Mouse (Mus musculus) heart, embryonic 16.5 days (tissue): ENCODE measurements around the gene Krtcap3. TPM values are rescaled to one million over a fixed set of nuclear protein-coding genes. Genes with fewer than 3 reads are reported as not detected.

Experiments
- ATAC-seq: fragments of 200-750 bp; cut with Nextera tagmentation; replicated peaks from 2 replicates; pipeline ENCODE4 v1.8.0; 2017; ENCODE audit warnings: moderate number of reproducible peaks; ENCODE audit not compliant: insufficient read depth, low FRiP score; ENCODE audit errors: extremely low read depth
- H3K27ac ChIP-seq: fragments of 300-500 bp; sonication (generic); 2 replicates; pipeline ENCODE4 v1.5.1; 2014; ENCODE audit warnings: mild to moderate bottlenecking, low read length, control low read depth, moderate library complexity
- H3K27me3 ChIP-seq: fragments of 300-500 bp; sonication (generic); 2 replicates; pipeline ENCODE4 v1.6.1; 2014; ENCODE audit warnings: low read length, mixed read lengths; ENCODE audit not compliant: control insufficient read depth, insufficient read depth
- H3K36me3 ChIP-seq: fragments of 300-500 bp; sonication (generic); 2 replicates; pipeline ENCODE4 v1.6.1; 2014; ENCODE audit not compliant: control insufficient read depth, insufficient read depth
- H3K4me1 ChIP-seq: fragments of 300-500 bp; sonication (generic); 2 replicates; pipeline ENCODE4 v1.6.1; 2014; ENCODE audit warnings: low read length, mixed read lengths; ENCODE audit not compliant: control insufficient read depth, insufficient read depth
- H3K4me2 ChIP-seq: fragments of 300-500 bp; sonication (generic); 2 replicates; pipeline ENCODE4 v1.6.1; 2014; ENCODE audit warnings: low read depth, mild to moderate bottlenecking, control low read depth, low read length
- H3K4me3 ChIP-seq: fragments of 300-500 bp; sonication (generic); 2 replicates; pipeline ENCODE4 v1.5.1; 2014; ENCODE audit warnings: mild to moderate bottlenecking, control low read depth, low read length
- H3K9ac ChIP-seq: fragments of 300-500 bp; sonication (generic); 2 replicates; pipeline ENCODE4 v1.6.1; 2014; ENCODE audit warnings: low read length, control low read depth
- H3K9me3 ChIP-seq: fragments of 300-500 bp; sonication (generic); replicated peaks from 2 replicates; pipeline ENCODE4 v1.6.1; 2016; ENCODE audit warnings: low read length; ENCODE audit not compliant: control insufficient read depth
- WGBS: fragments of 180-500 bp; shearing (Covaris S2); extraction: QIAGEN DNeasy Blood & Tissue Kit; methylation state at CpG from one replicate; pipeline ENCODE4 v1.1.7; 2014; 5-methylcytosine and 5-hydroxymethylcytosine counted together
- polyA plus RNA-seq: library from polyadenylated mRNA; unstranded; fragments of >200 nt; fragmentation: Nextera tagmentation; extraction: Ambion mirVana; gene quantifications from 2 replicates; pipeline ENCODE4 v1.2.1, GENCODE M21; 2015

Gene Krtcap3
- polyA plus RNA-seq, 1 experiment from 2014 or later, result 5.4 TPM

DNA sequence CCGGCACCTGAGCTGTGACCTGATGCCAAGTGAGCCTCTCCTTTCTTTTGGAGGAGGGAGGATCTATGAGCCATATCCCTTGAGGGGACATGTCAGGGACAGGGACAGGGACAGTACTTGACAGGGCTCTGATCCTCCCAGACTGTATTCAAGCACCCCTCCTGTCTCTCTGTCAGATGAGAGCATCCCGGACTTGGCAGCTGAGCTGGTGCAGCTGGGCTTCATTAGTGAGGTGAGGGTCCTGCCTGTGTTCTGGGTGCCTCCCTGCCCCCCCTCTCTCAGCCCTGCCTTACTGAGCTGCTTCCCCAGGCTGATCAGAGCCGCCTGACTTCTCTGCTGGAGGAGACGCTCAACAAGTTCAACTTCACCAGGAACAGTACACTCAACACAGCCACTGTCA lies 775 bp upstream of the Krtcap3 start:
- no peak for ATAC-seq
- Histone ChIP-seq H3K4me2 (no peak overlapping the region), H3K9ac (no peak overlapping the region), H3K36me3 (peaks cover 55% of the 10 kb centered on the region), H3K9me3 (no peaks in the 10 kb centered on the region), H3K27ac (no peak overlapping the region), H3K27me3 (no peaks in the 10 kb centered on the region), H3K4me3 (no peak overlapping the region), H3K4me1 (peaks cover 12% of the 10 kb centered on the region)
- 57% methylated on average over 4 of the region's 4 CpGs for WGBS

GRCm38 (mm10) chr5:31252151-31252550 lies 660 bp downstream of the Krtcap3 start:
- no peak overlapping the region for H3K27ac ChIP-seq
- H3K27me3 ChIP-seq, result no peaks in the 10 kb centered on the region
- WGBS, result 63% methylated on average over 10 of the region's 10 CpGs
- H3K9ac ChIP-seq, result peak overlapping the region; percentile 58
- ATAC-seq, result no peak
- peaks cover 46% of the 10 kb centered on the region for H3K36me3 ChIP-seq
- peaks cover 12% of the 10 kb centered on the region for H3K4me1 ChIP-seq
- no peaks in the 10 kb centered on the region for H3K9me3 ChIP-seq
- H3K4me2 ChIP-seq, result peak overlapping the region; percentile 63
- peak overlapping the region; percentile 42 for H3K4me3 ChIP-seq

DNA sequence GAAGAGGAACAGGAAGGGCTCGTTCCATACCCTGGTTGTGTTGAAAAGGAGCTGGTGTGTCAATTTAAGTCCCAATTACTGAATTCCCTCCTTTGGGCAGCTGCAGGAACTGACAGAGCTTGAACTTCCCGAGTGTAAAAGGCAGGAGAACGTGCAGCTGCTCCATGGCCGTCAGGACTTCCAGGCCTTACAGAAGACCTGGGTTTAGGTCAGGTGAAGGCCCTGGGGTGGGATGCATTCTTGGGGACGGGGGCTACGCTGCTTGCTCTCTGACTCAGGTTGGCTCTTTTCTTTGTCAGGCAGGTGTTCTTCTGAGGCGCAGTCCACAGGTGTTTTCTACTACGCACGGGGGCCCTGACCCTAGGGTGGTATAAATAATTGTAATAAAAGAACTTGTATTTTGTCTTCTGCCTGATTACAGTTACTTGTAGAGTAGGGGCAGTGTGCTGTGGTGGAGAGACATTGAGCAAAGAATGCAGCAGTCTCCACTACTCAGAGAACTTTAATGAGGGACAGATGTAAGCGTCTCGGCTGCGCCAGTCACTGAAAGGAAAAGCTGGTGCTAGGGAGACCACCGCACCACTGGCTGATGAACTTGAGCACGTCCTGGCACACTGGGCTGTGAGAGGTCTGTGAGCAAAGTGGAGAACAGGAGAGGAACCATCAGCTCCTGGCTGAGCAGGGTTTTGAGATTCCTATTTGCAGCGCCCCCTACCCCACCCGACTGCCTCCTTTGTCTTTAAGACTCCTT lies 1.5 kb downstream of the Krtcap3 start:
- Histone ChIP-seq H3K36me3 (peaks cover 38% of the 10 kb centered on the region), H3K9ac (no peak overlapping the region), H3K27ac (no peak overlapping the region), H3K9me3 (no peaks in the 10 kb centered on the region), H3K4me2 (no peak overlapping the region), H3K27me3 (no peaks in the 10 kb centered on the region), H3K4me3 (no peak overlapping the region), H3K4me1 (peaks cover 12% of the 10 kb centered on the region)
- WGBS, result 82% methylated on average over 16 of the region's 16 CpGs
- ATAC-seq, result no peak

DNA sequence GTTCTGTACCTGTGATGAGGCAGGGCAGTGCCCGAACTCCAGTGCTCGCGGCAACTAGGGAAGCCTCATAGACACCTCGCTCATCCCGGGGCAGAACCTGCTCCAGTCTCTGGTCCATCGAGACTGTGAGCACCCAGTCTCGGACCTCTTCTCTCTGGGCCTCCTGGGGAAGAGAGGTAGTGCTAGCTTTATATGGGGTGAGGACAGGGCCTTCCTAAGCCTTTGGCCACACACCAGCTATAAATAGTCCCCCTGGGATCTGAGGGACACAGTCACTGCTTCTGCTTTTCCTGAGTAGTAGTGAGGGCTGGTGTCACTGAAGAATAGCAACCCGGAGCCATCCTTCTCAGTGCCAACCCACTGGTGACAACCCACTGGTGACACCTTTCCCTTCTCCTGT lies 2.3 kb downstream of the Krtcap3 start:
- H3K36me3 ChIP-seq, result peaks cover 32% of the 10 kb centered on the region
- H3K27ac ChIP-seq, result peak overlapping the region; percentile 49; the same call in 1 of the 2 replicates
- H3K9ac ChIP-seq, result no peak overlapping the region
- no peaks in the 10 kb centered on the region for H3K9me3 ChIP-seq
- H3K4me1 ChIP-seq, result peaks cover 12% of the 10 kb centered on the region
- no peak overlapping the region for H3K4me3 ChIP-seq
- ATAC-seq, result no peak
- WGBS, result 69% methylated on average over 8 of the region's 8 CpGs
- no peaks in the 10 kb centered on the region for H3K27me3 ChIP-seq
- no peak overlapping the region for H3K4me2 ChIP-seq

DNA sequence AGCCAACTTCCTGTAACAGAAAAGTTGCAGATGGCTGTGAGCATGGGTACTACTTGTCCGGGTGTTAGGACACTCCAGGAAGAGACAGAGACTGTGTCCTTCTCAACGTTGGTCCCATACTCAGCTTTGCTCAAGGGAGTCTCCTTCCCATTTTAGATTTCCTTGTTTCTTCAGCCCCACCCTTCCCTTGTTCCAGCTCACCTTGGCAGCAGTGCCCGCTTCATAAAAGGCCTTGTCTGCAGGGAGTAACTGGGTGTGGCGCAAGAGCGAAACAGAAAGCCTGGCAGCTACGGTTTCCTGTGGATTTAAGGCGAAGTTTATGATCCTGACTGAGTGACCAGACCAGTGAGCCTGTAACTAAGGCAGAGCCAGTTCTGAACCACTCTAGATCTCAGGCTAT lies 3.0 kb downstream of the Krtcap3 start:
- ATAC-seq, result no peak
- H3K36me3 ChIP-seq, result peaks cover 27% of the 10 kb centered on the region
- 66% methylated on average over 7 of the region's 7 CpGs for WGBS
- no peak overlapping the region for H3K4me3 ChIP-seq
- H3K27me3 ChIP-seq, result no peaks in the 10 kb centered on the region
- no peak overlapping the region for H3K4me2 ChIP-seq
- peak overlapping the region; percentile 49; the same call in 1 of the 2 replicates for H3K27ac ChIP-seq
- no peak overlapping the region for H3K9ac ChIP-seq
- peaks cover 11% of the 10 kb centered on the region for H3K4me1 ChIP-seq
- H3K9me3 ChIP-seq, result no peaks in the 10 kb centered on the region

- 78% methylated on average over 8 of the region's 8 CpGs for WGBS
- 0 out of 2 replicates have a peak overlapping the region, but pooled peaks have one; percentile 38 for H3K27ac ChIP-seq
- peaks cover 10% of the 10 kb centered on the region for H3K4me1 ChIP-seq
- ATAC-seq, result no peak
- no peaks in the 10 kb centered on the region for H3K9me3 ChIP-seq
- H3K4me3 ChIP-seq, result no peak overlapping the region
- H3K27me3 ChIP-seq, result no peaks in the 10 kb centered on the region
- peaks cover 25% of the 10 kb centered on the region for H3K36me3 ChIP-seq
- H3K4me2 ChIP-seq, result no peak overlapping the region
- no peak overlapping the region for H3K9ac ChIP-seq
Observed at GRCm38 (mm10) chr5:31254901-31255300, 3.4 kb downstream of the Krtcap3 start.

- 98% methylated on average over 2 of the region's 2 CpGs for WGBS
Observed at GRCm38 (mm10) chr5:31255381-31255780, 3.9 kb downstream of the Krtcap3 start.

DNA sequence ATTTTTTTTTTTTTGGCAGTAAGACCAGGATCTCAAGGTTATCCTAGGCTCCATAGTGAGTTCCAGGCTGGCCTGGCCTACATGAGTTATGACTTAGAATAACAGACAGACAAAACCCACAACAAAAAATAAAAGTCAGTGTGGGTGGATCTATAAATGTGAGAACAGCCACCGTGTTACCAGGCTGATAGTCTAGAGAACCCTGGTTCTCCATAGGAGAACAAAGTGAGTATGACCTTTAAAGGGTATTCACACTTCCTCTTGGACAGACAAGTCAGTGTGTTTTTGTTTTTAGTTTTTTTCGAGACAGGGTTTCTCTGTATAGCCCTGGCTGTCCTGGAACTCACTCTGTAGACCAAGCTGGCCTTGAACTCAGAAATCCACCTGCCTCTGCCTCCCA lies 4.5 kb downstream of the Krtcap3 start:
- H3K9me3 ChIP-seq, result no peaks in the 10 kb centered on the region
- peaks cover 14% of the 10 kb centered on the region for H3K36me3 ChIP-seq
- no peak overlapping the region for H3K4me2 ChIP-seq
- H3K27me3 ChIP-seq, result no peaks in the 10 kb centered on the region
- no peak overlapping the region for H3K4me3 ChIP-seq
- 75% methylated on average over 2 of the region's 2 CpGs for WGBS
- no peak for ATAC-seq
- peaks cover 9% of the 10 kb centered on the region for H3K4me1 ChIP-seq
- no peak overlapping the region for H3K27ac ChIP-seq
- H3K9ac ChIP-seq, result no peak overlapping the region

More at GRCm38 (mm10) chr5:31255381-31255780, 3.9 kb downstream of the Krtcap3 start:
- no peak for ATAC-seq
- Histone ChIP-seq H3K27me3 (no peaks in the 10 kb centered on the region), H3K9me3 (no peaks in the 10 kb centered on the region), H3K4me3 (no peak overlapping the region), H3K4me1 (peaks cover 10% of the 10 kb centered on the region), H3K36me3 (peaks cover 20% of the 10 kb centered on the region), H3K4me2 (no peak overlapping the region), H3K27ac (no peak overlapping the region), H3K9ac (no peak overlapping the region)

GRCm38 (mm10) chr5:31257616-31258015 lies 6.1 kb downstream of the Krtcap3 start:
- Histone ChIP-seq H3K36me3 (peaks cover 8% of the 10 kb centered on the region), H3K4me3 (no peak overlapping the region), H3K27me3 (no peaks in the 10 kb centered on the region), H3K9ac (no peak overlapping the region), H3K9me3 (no peaks in the 10 kb centered on the region), H3K4me1 (0 out of 2 replicates have a peak, but pooled peaks cover 4% of the 10 kb centered on the region), H3K27ac (no peak overlapping the region), H3K4me2 (no peak overlapping the region)
- 83% methylated on average over 11 of the region's 11 CpGs for WGBS
- no peak for ATAC-seq
